Mouse (Mus musculus): ENCODE measurements around the gene Six3.

DNA sequence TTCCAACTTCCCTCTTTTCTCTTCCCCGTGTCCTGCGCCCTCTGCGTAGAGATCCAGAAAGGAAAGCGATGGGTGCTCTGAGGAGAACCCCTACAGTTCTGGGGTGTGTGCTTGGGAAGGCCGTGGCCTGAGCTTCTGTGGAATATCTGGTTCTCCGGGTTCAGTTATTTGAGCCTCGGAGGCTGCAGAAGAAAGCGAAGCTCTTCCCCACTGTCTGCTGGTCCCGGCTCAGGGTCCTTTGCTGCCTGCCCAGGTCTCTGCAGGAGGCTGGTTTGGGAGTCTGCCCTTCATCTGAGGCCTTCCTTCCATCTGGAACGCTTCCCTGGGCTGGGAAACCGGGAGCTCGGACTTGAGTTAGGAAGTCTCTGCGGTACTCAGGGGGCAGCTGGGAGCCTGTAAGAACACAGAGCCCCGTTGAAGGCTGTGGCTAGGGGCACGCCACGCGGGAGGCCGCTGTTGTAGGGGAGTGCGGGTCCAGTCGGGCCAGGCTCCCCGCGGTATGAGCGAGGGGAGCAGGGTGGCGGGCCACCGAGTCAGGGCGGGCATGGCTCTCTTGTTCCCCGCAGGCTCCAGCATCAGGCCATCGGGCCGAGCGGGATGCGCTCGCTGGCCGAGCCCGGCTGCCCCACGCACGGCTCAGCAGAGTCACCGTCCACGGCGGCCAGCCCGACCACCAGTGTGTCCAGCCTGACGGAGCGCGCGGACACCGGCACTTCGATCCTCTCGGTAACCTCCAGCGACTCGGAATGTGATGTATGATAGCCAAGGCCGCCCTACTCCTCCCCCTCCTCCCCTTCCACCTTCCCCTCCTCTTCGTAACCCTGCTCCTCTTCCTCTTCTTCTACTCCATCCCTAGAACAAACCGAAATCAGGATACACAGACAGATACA, 10.0 kb downstream of the Six3 start:
- no peak for TF ChIP-seq CTCF (IDR thresholded peaks at IDR 0.05; ENCODE audit: extremely low read depth, insufficient read depth, low read length)
- no peak for TF ChIP-seq POLR2A (IDR thresholded peaks at IDR 0.05; ENCODE audit: extremely low read depth, insufficient read depth, low read length)
